Mouse (Mus musculus) cerebellum, postnatal 25 days (tissue): ENCODE data around the gene Gm20747.
"Not testable (repeated sequence)": the region's sequence is repeated elsewhere in the genome, so short reads cannot be mapped to it uniquely, and the experiment has no call there.

Experiments used
- DNase-seq, 2 experiments: peaks; one replicate each; pipeline ENCODE4 v3.0.0; 2021; ENCODE audit warnings: mixed read lengths in 2 of 2

The Gm20747 gene

DNA sequence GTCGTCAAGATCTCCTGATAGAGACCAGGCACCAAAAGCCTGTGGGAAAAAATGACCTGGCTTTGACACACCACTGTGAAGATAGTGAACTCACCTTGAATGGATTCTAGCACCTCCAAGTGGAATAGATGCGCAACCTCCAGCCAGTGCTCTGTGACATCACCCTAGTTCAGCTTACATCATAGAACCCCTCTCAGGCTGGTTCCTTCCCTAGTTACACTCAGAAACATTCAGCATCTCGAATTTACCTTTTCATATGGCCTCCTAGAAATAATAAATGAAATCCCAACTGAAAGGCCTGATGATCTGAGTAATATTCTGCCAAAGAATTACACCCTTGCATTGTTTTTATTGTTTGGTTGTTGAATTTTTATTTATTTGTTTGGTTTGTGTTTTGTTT is at the start of gene Gm20747:
Gene Gm20747, minus strand, starts transcription at position 101 of the 400 bp plus-strand sequence.
- DNase-seq, result not testable (repeated sequence)
